Mouse (Mus musculus): ENCODE data around the gene Il1f6. TPM values are rescaled to one million over a fixed set of nuclear protein-coding genes. Genes with fewer than 3 reads are reported as not detected.
"Not testable (repeated sequence)": the region's sequence is repeated elsewhere in the genome, so short reads cannot be mapped to it uniquely, and the experiment has no call there.

The Il1f6 gene
- total RNA-seq (2021), result not detected
- long read RNA-seq, experiment 1, result 0 reads
- long read RNA-seq, experiment 2, result 0 reads

GRCm38 (mm10) chr2:24215118-24215517 lies at the start of gene Il1f6:
TSS of gene Il1f6 (plus strand) at chr2:24215418.
- no peak for DNase-seq (ENCODE audit: low spot score)

- peak; percentile 21 for DNase-seq (ENCODE audit: low spot score)
These were observed 33.4 kb upstream of the Il1f6 start for GRCm38 (mm10) chr2:24181683-24182331.

DNA sequence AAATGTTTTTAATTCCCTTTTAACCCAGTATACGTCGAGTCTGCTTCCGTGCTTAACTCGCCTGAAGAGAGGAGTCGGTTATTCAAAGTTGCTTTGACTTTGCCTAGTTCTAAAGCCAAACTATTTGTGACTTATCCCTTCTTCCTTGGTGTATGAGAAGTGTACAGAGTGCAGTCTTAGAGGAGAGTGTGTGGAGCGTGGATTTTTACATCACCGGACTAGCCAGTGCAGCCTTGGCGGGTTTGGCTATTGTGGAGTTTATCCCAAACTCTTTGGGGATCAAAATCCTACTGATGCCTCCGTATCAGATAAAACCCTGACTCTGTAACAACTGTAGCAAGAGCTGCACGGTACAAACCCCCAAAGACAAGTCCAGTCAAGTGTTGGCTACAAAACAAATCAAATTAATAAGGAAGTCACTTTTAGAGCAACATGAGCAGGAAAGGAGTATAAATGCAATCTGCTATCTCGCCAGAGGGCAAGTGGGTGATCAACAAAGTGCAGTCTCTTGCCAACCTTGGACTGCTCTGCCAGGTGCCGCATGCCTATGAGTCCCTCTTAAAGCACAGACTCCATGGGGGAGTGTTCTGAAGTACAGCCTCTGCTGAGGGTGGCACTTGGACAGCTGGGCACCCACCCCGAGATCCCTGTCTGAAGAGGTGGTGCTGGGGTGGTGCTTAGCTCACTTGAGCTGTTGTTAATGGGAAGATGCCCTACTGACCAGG lies 32.6 kb upstream of the Il1f6 start:
- not testable (repeated sequence) for DNase-seq (ENCODE audit: low spot score)

GRCm38 (mm10) chr2:24184092-24184491 lies 31.1 kb upstream of the Il1f6 start:
- DNase-seq (ENCODE audit: low spot score), result not testable (repeated sequence)

DNA sequence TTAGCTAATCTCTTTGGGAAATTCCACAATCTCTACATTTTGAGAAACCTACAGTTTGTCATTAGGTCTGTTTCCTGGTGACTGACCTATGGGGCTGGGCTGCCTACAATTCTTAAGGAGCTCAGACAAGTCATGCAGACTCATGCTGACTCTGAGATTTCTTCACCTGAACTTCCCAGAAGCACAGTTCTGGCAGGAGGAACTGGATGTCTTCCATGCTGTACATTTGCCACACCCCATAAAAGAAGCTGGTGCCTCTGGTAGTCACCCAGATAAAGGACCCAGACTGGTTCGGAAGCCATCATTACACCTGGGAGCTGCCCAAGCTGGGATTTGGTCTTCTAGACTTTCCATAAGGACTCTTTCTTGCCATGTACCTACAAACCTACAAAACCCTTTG lies 29.0 kb upstream of the Il1f6 start, which contains the start of gene Il1f9:
Gene Il1f9, plus strand, starts transcription at position 301 of the 400 bp plus-strand sequence.
- DNase-seq (ENCODE audit: low spot score), result no peak

DNA sequence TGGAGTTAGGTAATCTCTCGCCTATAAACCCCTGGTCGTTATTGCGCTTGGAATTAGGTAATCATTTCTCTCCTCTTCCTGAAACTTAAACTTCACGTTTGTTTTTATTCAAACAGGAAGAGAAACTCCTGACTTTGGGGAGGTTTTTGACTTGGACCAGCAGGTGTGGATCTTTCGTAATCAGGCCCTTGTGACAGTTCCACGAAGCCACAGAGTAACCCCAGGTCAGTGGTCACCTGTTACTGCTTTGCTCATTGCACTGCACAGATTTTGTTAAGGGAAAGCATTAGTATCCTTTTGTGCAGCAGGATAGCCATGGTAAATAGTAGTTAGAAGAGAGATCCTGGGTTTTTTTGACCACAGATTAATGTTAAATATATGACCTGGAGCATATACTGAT lies 27.6 kb upstream of the Il1f6 start:
- DNase-seq (ENCODE audit: low spot score), result no peak

DNA sequence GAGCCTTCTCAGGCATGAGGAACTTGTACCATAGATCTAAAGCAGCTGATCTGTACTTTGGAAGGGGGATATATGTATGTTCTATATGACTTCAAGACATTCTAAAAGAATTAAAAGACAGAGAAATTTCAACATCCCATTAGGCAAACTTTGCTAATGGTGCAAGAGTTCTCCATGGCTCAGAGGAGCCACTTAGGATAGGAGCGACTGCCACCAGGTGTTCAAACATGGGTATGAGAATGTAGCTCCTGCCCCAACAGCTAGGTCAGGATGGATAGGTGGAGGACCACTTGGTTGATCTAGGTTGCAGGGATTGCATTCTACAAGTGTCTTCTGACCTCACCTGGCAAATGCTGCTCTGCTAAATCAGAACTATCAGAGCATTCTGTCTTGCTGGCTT lies 27.0 kb upstream of the Il1f6 start:
- DNase-seq (ENCODE audit: low spot score), result no peak

DNA sequence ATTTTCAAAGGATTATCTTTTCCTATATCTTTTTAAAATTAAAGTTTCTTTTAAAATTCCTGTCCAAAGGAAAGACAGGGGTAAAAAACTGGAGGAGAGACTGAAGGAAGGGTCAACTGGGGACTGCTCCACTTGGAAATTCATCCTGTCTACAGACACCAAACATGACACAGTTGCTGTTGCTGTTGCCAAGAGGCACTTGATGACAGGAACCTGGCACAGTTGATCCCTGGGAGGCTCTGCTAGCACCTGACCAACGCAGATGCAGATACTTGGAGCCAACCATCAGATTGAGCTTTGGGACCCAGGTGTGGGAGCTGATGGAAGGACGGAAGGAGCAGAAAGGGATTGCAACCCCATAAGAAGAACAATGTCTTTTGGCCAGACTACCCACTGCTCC lies 12.0 kb downstream of the Il1f6 start:
- no peak for DNase-seq (ENCODE audit: low spot score)

DNA sequence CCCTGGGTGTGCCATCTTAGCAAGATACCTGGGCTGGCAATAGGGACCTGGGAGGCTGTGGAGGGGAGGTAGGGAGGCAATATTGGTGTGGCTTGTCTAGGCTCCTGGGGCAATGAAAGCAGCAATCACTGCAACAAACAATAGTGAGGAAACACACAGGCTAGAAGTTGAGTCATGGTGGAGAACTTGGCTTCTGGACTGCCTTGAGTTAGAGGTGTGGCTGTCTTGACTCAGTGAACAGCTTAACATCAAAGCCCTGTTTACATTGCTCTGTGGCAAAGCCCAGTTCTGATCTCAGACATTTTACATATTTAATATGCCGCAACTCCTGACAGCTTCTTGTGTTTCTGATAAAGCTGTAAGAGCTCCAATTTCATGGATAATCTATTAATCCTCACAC lies 52.3 kb downstream of the Il1f6 start:
- DNase-seq (ENCODE audit: low spot score), result no peak

DNA sequence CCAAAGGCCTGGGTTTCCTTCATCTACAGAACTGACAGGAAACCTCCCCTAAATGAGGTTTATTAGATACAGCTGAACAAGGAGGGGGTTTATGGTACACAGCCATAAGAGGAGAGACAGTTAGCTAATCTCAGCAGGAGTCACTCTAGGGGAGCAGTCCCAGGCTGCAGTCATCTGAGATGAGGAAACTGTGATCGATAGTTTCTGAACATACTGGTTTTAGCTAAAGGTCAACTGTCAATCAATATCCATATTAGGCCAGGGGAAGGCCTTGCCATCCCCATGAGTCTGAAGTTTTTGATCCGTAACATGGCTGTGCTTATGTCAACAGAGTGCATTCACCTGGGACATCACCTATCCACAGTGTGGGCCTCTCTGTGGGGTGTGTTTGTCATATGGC lies 58.4 kb downstream of the Il1f6 start:
- no peak for DNase-seq (ENCODE audit: low spot score)

DNA sequence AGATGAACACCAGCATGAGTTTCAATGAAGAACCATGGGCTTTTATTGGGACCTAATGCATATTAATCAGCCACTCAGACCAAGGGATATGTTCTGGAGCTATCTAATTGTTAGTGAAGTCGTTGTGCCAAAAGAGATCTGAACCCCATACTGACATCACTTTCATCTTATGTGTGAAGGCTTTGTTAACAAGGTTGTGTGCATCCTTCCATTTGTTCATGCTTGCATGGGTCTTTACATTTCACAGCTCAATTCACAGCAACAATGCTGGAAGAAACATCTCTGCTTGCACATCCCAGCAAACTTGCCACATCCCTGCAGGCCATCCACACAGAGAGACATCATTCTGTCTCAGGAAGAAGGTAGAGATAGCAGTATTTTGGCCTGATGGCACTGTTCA lies 59.9 kb downstream of the Il1f6 start:
- DNase-seq (ENCODE audit: low spot score), result no peak

Other genes starting within 250 kb of the Il1f6 start
- 1 to 10 TPM; 6.4 to 7.6 TPM for gene Hnmt, start 166.0 kb upstream of the Il1f6 start, total RNA-seq (2021)
- gene Tbpl2, start 118.8 kb upstream of the Il1f6 start, total RNA-seq (2021), result not detected
- gene Il1f8, start 62.3 kb upstream of the Il1f6 start, total RNA-seq (2021), result not detected
- gene Il1f9, start 28.9 kb upstream of the Il1f6 start, total RNA-seq (2021), result not detected
- not detected for gene Il1f5, start 61.5 kb downstream of the Il1f6 start, total RNA-seq (2021)
- not detected for gene Il1f10, start 75.8 kb downstream of the Il1f6 start, total RNA-seq (2021)
- gene Il1rn, start 121.4 kb downstream of the Il1f6 start, total RNA-seq (2021), result not detected
- under 1 TPM; 0.14 to 0.53 TPM for gene Psd4, start 152.2 kb downstream of the Il1f6 start, total RNA-seq (2021)